Mouse (Mus musculus): ENCODE measurements around the gene Gpr82.

DNA sequence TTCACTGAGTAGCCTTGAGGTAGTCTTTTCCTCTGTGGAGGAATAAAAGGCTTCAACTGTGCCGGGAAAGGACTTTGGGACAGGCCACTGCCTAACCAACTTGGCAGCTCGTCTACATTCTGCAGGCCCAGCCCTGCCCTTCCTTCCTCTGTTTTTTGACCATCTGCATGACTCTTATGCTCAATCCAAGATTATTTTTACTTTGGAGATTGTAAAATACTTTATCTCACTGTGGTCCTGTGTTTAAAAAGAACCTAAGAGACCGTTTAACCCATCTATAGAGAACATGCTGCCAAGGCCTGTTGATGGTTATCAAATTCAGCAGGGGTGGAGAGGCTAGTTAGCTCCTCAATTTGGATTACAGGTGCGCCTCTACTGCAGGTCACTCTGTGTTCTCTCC, 39.7 kb upstream of the Gpr82 start:
- TF ChIP-seq CTCF (conservative IDR thresholded peaks at IDR 0.05; ENCODE audit: low read length) (no peak), NANOG (IDR thresholded peaks at IDR 0.05; ENCODE audit: borderline replicate concordance, low read length) (no peak), POU5F1 (IDR thresholded peaks at IDR 0.05; ENCODE audit: borderline replicate concordance, low read length) (no peak)

All from E14TG2a.4 (cell line).